Mouse (Mus musculus) frontal cortex, postnatal 25 days (tissue): ENCODE measurements around the gene Cd33.

Experiments used
- DNase-seq, 2 experiments: peaks; one replicate each; pipeline ENCODE4 v3.0.0; 2022; ENCODE audit warnings: low spot score in 2 of 2

Gene Cd33

DNA sequence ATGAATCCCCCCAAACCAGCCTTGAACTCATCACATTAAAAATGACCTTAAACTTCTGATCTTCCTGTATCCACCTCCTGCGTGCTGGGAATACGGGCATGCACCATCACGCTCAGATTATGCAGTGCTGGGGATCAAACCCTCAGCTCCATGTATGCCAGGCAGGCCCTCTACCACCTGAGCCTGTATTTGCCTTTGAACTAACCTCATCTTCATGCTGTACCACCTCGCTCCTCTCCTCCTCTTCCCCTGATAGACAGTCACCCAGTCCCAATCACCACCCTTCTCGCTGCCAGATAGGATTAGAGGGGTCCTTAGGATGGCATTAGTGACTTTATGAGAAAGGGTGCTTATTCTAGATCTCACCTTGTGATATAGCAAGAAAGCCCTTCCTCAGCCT is 29.2 kb downstream of the Cd33 start:
- DNase-seq, result no peak

DNA sequence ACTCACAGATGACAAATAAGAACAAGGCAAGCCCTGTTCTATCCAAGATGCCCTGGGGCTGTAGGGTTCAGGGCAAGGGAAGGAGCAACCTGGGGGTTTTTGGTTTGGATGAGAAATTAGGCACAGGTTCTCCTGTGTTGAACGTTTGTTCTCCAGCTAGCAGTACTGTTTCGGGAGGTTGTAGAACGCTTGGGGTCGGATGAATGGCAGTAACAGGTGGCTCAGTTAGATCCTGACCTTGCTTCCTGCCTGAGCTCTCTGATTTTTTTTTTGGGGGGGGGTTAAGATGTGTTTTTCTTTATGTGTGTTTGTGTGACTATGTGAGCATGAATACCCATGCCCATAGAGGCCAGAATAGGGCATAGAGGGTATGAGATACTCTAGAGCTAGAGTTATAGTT is 31.7 kb downstream of the Cd33 start:
- no peak for DNase-seq

DNA sequence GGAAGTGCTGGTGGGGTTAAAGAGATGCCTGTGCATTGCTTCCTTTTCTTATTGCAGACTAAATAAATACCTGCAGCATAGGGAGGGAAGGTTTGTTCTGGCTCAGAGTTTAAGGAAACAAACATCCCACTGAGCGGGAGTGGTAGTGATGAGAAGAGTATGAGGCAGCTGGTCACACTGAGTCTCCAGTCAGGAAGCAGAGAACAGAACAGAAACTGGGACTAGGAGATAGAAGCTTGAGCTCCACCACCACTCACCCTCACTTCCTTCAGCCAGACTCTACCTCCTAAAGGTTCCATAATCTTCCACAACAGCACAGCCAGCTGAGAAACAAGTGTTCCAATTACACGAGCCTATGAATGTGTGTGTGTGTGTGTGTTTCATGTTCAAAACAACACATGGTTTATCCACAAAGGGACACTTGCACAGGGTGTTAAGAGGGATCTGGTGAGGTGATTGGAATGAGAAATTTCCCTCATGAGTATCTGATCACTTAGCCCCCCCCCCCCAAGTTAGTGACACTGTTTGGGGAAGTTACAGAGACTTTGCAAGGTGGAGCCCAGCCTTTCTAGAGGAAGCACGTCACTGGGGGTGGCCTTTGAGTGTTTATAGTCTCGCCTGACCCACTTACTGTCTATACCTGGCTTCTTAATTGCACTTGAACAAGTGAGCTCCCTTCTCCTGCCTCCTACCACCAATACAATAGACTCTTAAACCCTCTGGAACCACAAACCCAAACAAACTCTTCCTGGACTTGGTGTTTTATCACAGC is 32.3 kb downstream of the Cd33 start:
- no peak for DNase-seq

DNA sequence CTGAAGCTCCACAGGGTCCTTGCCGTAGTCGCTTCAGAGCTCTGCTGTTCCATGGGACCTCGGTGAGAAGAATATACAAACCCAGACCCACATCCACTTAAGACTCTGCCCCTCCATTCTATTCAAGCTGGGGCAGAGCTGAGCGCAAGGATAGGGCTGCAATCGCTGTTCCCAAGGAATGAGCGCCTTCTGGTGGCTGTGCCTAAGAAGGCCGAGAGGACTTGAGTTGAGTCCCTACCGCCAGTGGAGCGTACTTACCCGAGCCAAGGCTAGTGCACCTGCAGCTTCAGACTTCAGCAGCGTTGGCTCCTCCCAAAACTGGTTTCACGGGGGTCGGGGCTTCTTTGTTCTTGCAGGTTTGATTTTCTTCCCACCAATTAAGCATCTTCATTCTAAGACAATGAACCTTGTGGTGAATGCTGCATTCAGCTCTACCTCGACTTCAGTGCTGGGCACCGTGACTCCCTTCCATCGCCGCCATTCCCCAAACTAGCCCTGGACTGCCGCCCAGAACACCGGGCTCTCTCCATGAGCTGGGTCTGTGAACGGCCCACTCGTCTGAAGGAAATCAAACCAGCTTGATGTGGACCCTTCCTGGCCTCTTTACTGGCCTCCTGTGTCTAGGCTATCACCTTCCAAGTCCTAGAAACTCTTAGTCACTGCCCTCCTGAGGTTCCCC is 48.7 kb downstream of the Cd33 start:
- DNase-seq, result peak in 1 of 2 experiments; percentile 52

DNA sequence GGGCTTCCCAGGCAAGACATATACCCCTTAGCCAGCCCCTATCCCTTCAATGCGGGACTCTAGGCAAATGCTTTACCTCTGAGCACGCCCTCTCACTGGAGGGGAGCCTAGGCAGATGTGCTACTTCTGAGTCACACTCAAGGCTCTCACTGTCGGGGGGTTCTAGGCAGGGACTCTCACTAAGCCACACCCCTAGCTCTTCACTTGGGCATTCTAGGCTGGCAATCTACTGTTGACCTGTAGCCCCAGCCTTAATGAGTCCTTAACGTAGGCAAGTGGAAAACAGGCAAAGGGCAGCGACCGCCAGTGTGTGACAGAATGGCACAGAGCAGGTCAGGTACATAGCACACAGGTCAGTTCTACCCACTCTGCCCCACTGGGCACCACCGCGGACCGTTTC is 53.4 kb downstream of the Cd33 start:
- no peak for DNase-seq

DNA sequence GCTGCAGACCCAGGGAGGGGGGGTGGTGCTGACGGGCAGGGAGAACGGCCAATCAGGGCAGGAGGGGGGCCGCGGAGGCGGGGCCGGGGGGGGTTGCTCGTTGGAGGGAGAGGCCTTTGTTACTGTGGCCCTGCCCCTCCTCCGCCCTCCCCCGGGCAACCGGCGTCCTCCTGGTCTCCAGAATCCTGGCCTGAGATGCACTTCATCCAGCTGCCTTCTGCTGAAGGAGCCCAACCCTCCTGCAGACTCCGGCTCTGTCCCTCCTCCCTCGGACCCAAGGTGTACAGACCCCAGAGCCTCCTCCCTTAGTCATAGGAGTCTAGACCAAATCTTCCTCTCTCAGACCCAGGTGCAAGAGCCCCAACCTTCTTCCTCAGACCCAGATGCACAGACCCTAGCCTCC is 54.0 kb downstream of the Cd33 start:
- DNase-seq, result peak; percentile 60 to 66

DNA sequence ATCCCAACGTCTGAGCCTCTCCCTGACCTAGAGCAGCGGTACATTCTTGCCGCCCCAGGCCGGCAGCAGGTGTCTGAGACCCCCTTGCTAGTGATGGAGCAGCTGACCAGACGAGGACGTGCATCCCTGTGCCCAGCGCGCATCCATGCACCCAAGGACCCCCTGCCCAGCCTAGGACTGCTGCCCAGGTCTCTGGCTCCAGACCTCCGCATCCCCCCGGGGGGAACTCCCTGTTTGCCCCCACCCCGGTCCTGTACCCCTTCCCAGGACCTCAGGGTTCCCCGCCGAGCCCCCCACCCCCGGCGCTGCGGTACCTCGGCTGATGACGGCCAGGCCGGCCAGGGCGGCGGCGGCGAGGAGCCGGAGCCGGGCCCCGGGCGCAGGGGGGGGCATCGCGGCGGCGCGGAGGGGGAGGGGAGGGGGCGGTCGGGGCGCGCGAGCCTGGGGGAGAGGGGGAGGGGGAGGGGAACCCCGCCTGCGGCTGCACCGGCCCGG is 54.5 kb downstream of the Cd33 start, which contains the start of gene Iglon5:
Gene Iglon5 (minus strand): TSS at position 445 of the 495 bp plus-strand sequence.
- DNase-seq, result no peak

DNA sequence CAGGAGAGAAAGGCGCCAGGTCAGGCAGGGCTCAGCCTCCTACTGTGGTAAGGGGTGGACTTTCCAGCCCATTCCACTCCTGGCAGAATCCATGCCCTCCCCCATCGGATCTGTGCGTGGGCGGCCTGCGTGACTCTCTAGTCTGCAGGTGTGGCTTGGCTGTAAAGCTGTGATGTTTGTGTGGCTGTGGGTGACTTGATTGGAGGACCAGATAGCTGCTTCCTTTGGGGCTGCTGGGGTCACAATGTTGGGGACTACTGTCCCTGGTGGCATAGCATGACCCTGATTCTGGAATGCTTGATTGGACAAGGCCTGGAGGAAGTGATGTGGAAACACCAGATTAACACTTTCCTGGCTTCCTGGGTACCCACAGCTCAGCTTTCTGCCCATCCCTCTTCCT is 55.6 kb downstream of the Cd33 start:
- peak in 1 of 2 experiments; percentile 42 for DNase-seq

DNA sequence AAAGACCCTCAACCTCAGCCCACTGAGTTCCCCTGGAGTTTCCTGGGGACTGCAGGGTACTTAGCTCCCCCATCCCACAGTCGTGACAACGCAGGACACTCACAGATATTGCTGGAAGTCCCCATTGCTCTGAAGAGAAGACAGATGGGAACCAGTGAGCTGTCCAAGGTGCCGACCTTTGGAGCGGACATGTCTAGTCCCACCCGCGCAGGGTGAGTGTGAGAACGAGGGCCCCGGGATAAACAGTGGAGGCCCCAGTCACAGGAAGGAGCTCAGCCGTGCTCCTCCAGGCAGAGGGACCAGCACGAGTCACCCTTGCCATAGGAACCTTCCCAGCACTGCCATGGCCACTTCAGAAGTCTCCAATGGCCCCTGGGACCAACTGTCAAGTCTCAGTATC is 61.0 kb downstream of the Cd33 start:
- DNase-seq, result no peak

DNA sequence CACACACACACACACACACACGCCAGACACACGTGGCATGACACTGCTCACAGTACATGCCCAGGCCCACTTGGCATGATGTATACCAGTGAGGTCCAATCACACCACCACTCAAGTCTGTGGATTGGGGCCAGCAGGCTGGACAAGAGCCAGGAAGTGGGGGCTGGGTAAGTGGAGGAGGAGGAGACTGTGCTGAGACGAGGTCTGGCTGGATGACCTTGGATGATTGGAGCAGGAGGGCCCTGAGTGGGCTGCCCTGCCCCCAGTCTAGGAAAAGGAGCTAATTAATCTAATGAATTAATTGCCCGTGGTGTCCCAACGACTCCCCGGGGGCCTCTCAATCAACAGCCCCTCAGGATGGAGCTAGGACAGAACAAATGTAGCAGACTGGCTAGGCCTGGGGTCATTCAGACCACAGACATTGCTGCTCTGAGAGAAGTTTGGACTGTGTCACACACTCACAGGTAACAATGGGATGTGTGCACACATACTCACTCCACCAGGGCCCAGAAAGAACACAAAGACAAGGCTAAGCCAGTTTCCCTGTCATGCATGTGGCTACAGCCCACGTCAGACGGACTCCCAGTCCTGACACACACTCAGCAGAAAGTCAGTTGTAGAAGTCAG is 62.0 kb downstream of the Cd33 start:
- no peak for DNase-seq

DNA sequence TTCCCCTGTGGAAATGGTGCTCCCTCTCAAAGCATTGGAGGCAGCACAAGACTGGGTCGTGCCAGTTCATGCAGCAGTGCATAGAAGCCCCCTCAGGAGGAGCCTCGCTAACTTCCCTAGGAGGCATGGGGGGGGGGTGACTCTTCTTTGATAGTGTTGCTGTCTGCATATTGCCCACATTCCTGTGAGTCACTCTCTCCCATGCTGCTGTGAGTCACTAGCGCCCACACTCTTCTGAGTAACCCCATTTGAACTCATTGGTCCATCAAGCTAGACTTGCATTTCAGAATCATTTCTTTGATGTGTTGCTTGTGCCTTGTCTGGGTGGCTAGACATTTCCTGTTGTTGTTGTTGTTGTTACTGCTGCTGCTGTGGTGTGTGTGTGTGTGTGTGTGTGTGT is 63.0 kb downstream of the Cd33 start:
- peak in 1 of 2 experiments; percentile 48 for DNase-seq

DNA sequence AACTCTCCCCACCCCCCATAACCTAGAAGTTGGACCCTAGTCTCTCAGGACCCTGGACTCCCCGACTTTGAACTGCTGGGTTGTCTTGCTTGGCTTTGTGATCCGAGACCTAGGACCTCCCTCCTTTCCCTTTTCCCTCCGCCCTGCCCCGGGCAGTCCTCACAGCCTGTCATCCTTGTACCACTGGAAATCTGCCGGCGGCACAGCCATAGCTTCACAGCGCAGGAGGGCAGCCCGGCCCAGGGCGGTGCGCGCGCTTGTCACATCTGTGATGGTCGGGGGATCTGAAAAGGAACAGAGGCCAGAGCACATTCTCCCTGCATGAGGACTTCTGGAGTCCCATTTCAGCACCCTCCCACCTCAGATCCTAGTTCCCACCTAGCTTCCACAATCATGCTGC is 67.9 kb downstream of the Cd33 start:
- no peak for DNase-seq

DNA sequence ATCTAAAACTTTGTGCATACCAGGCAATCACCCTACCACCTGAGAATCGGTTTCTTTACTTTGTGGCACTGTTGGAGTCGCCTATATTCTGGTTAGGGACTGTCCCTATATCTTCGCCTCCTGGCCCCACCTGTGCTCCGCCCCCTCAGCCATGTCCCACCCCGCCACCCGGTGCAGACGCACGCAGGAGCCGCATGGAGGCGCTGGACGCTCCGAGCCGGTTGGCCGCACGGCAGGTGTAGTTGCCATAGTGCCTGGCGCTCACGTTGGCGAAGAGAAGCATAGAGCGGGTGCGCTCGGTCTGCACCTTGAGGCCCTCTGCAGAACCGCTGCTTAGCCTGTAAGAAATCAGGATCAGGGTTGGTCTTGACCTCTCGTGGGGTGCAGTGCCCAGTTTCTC is 68.5 kb downstream of the Cd33 start:
- no peak for DNase-seq
